Mouse (Mus musculus): ENCODE measurements at regions not wholly inside any gene's neighbourhood (a gene's known extent, or its start where the extent isn't known, plus 50 kb on each side); places are given as distances from the start of the nearest gene placed in this dataset.

- no peak for DNase-seq
Observed at GRCm38 (mm10) chr15:60762071-60762470, 91.5 kb downstream of the Fam84b start.

GRCm38 (mm10) chr15:60760015-60760437 is 93.6 kb downstream of the Fam84b start:
- DNase-seq: peak; percentile 5 to 21

GRCm38 (mm10) chr15:60754246-60754645 is 99.3 kb downstream of the Fam84b start:
- no peak for DNase-seq

- no peak for DNase-seq
Observed at GRCm38 (mm10) chr15:60739598-60739997, 114.0 kb downstream of the Fam84b start.

- DNase-seq: no peak
Observed at GRCm38 (mm10) chr15:60738258-60738657, 115.3 kb downstream of the Fam84b start.

- DNase-seq: no peak
Observed at GRCm38 (mm10) chr15:60732416-60732815, 121.2 kb downstream of the Fam84b start.

GRCm38 (mm10) chr15:60728754-60729153 is 124.8 kb downstream of the Fam84b start:
- DNase-seq: no peak

GRCm38 (mm10) chr15:60728337-60728736 is 125.2 kb downstream of the Fam84b start:
- DNase-seq: no peak

- no peak for DNase-seq
Observed at GRCm38 (mm10) chr15:60719332-60719731, 134.2 kb downstream of the Fam84b start.

- DNase-seq: no peak
Observed at GRCm38 (mm10) chr15:60708678-60709077, 144.9 kb downstream of the Fam84b start.

GRCm38 (mm10) chr15:60706009-60706408 is 147.6 kb downstream of the Fam84b start:
- DNase-seq: no peak

- no peak for DNase-seq
Observed at GRCm38 (mm10) chr15:60701273-60701672, 152.3 kb downstream of the Fam84b start.

- no peak for DNase-seq
Observed at GRCm38 (mm10) chr15:60694746-60695145, 158.8 kb downstream of the Fam84b start.

GRCm38 (mm10) chr15:60693751-60694500 is 159.7 kb downstream of the Fam84b start:
- DNase-seq: peak; percentile 10 to 11

- no peak for DNase-seq
Observed at GRCm38 (mm10) chr15:60692718-60693597, 160.6 kb downstream of the Fam84b start.

- no peak for DNase-seq
Observed at GRCm38 (mm10) chr15:60692149-60692548, 161.4 kb downstream of the Fam84b start.

- no peak for DNase-seq
Observed at GRCm38 (mm10) chr15:60677397-60677796, 176.2 kb downstream of the Fam84b start.

GRCm38 (mm10) chr15:60657572-60657971 is 196.0 kb downstream of the Fam84b start:
- DNase-seq: no peak

- DNase-seq: no peak
Observed at GRCm38 (mm10) chr15:60655113-60655512, 198.5 kb downstream of the Fam84b start.

GRCm38 (mm10) chr15:60649252-60649651 is 204.3 kb downstream of the Fam84b start:
- no peak for DNase-seq

GRCm38 (mm10) chr15:60641770-60642169 is 211.8 kb downstream of the Fam84b start:
- DNase-seq: no peak

GRCm38 (mm10) chr15:60633457-60633850 is 220.1 kb downstream of the Fam84b start:
- no peak for DNase-seq

- DNase-seq: no peak
Observed at GRCm38 (mm10) chr15:60632789-60633456, 220.7 kb downstream of the Fam84b start.

Measured in cerebellum, adult 18-20 months (tissue).